Comparison of ENCODE assay signal across 13 mouse cellular contexts in genomic region chr8:106007891-106008290, GRCm38 (mm10). TPM values are rescaled to one million over a fixed set of nuclear protein-coding genes. Genes with fewer than 3 reads are reported as not detected.
"Had no signal": no experiment of that assay in that cellular context is flagged by ENCODE, and none has a peak within 500 bp of the region (broad histone marks: within the 10 kb centered on the region; RNA-seq: fewer than 3 reads in every experiment).

No protein-coding gene starts in this region.

RNA-seq across cellular contexts. Expression of gene Dpep2nb, which starts 2.1 kb away (rescaled TPM):
- total RNA-seq: layer of hippocampus, postnatal 25 days; left cerebral cortex, postnatal 25 days; neutrophil, adult 5-6 weeks had no signal
- polyA plus RNA-seq: large intestine, adult 2 months; limb, embryonic 11.5 days; limb, embryonic 15.5 days; liver, embryonic 13.5 days; lung, embryonic 16.5 days; midbrain, embryonic 14.5 days; neural tube, embryonic 12.5 days had no signal

RNA-seq across cellular contexts. Expression of gene Dpep3, which starts 28.7 kb away (rescaled TPM):
- total RNA-seq: layer of hippocampus, postnatal 25 days; left cerebral cortex, postnatal 25 days; megakaryocyte, adult 5-6 weeks; neutrophil, adult 5-6 weeks had no signal
- polyA plus RNA-seq: kidney, embryonic 14.5 days; limb, embryonic 11.5 days; limb, embryonic 15.5 days; liver, embryonic 13.5 days; lung, embryonic 16.5 days; midbrain, embryonic 10.5 days; midbrain, embryonic 14.5 days; neural tube, embryonic 12.5 days had no signal
